Mouse (Mus musculus): ENCODE measurements around the gene Zfp592. TPM values are rescaled to one million over a fixed set of nuclear protein-coding genes. Genes with fewer than 3 reads are reported as not detected.
"Not testable (repeated sequence)": the region's sequence is repeated elsewhere in the genome, so short reads cannot be mapped to it uniquely, and the experiment has no call there.

Zfp592 gene
- total RNA-seq (2017) = 28.1 and 28.8 TPM in 2 replicates

- peak; percentile 30 for ATAC-seq (replicated peaks; ENCODE audit: low read depth, poor library complexity, severe bottlenecking)
Measured at GRCm38 (mm10) chr7:80992980-80993833, at the start of gene Zfp592. Gene Zfp592, plus strand, starts transcription at chr7:80993681.

GRCm38 (mm10) chr7:80947445-80948350 is 45.8 kb upstream of the Zfp592 start, which contains the start of gene Sec11a:
Gene Sec11a, minus strand, starts transcription at chr7:80947780.
- peak; percentile 99 for ATAC-seq (replicated peaks; ENCODE audit: low read depth, poor library complexity, severe bottlenecking)

DNA sequence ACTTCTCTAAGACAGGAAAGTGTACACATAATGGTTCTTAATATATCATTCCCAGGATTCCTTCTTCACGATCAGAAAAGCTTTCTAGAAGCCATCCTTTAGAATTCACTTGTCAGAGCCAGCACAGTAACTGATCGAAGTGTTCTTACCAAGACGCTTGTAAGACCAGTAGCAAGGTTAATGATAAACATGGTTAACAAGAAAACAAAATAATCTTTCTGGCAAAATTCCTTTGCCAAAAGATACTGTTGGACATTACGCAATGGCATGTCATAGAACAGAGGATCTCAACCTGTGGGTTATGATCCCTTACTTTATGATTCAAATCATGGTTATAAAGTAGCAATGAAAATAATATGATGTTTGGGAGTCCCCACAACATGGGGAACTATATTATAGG is 42.0 kb upstream of the Zfp592 start:
- no peak for ATAC-seq (replicated peaks; ENCODE audit: low read depth, poor library complexity, severe bottlenecking)

DNA sequence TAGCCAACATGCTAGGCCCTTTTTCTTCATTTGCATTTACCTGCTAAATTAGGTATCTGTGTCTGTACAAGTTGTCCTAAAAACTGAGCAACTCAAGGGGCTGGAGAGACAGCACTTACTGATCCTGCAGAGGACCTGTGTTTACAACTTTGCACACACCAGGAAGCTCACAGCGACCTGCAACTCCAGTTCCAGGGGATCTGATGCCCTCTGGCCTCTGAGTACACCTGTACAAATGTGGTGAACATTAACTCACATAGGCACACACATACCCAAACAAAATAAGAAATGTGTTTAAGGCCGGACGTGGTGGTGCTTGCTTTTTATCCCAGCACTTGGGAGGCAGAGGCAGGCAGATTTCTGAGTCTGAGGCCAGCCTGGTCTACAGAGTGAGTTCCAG is 41.3 kb upstream of the Zfp592 start:
- ATAC-seq (replicated peaks; ENCODE audit: low read depth, poor library complexity, severe bottlenecking) = no peak

GRCm38 (mm10) chr7:80954251-80954650 is 39.2 kb upstream of the Zfp592 start:
- ATAC-seq (replicated peaks; ENCODE audit: low read depth, poor library complexity, severe bottlenecking) = no peak

DNA sequence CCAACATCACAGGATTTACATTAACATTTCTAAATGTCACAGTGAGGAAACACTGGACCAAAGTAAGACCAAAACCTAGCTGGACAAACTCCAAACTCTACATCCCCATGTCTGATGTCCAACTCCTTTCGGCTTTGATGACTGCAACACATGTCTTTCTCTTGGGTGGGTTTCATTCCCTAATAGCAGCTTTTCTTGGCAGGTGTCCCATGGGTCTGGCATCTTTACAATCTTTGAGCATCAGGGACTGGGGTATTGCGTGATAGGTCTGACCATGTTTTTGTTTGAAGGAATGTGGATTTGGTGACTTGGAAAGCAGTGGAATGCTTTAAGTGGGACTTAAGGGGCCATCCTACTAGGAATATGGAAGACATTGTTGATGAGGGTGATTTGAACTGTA is 36.6 kb upstream of the Zfp592 start:
- no peak for ATAC-seq (replicated peaks; ENCODE audit: low read depth, poor library complexity, severe bottlenecking)

GRCm38 (mm10) chr7:80959003-80959402 is 34.5 kb upstream of the Zfp592 start:
- no peak for ATAC-seq (replicated peaks; ENCODE audit: low read depth, poor library complexity, severe bottlenecking)

GRCm38 (mm10) chr7:80962799-80963198 is 30.7 kb upstream of the Zfp592 start:
- ATAC-seq (replicated peaks; ENCODE audit: low read depth, poor library complexity, severe bottlenecking) = no peak

DNA sequence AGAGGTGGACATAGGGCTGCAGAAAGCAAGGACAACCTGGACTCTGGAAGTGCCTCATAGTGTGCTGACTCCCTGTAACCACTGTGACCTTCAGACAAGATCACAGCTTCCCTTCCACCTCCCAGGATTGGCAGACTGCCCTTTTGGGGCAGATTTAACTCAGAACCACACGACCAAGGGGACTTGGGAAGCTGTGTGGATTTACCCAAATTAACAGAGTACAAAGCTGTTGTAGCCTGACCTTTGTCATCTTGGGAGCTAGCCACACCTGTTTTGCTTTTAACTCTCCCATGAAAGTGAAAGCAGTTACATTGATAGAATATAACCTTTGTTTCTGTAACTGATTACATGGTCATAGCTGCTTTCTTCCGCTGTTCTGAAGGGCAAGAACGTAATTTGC is 22.6 kb upstream of the Zfp592 start:
- ATAC-seq (replicated peaks; ENCODE audit: low read depth, poor library complexity, severe bottlenecking) = no peak

- ATAC-seq (replicated peaks; ENCODE audit: low read depth, poor library complexity, severe bottlenecking) = no peak
Measured at GRCm38 (mm10) chr7:80971419-80971818, 22.1 kb upstream of the Zfp592 start.

- ATAC-seq (replicated peaks; ENCODE audit: low read depth, poor library complexity, severe bottlenecking) = no peak
Measured at GRCm38 (mm10) chr7:80972082-80972481, 21.4 kb upstream of the Zfp592 start.

GRCm38 (mm10) chr7:80972920-80973637 is 20.4 kb upstream of the Zfp592 start:
- ATAC-seq (replicated peaks; ENCODE audit: low read depth, poor library complexity, severe bottlenecking) = not testable (repeated sequence)

- not testable (repeated sequence) for ATAC-seq (replicated peaks; ENCODE audit: low read depth, poor library complexity, severe bottlenecking)
Measured at GRCm38 (mm10) chr7:80973638-80974015, 19.9 kb upstream of the Zfp592 start.

DNA sequence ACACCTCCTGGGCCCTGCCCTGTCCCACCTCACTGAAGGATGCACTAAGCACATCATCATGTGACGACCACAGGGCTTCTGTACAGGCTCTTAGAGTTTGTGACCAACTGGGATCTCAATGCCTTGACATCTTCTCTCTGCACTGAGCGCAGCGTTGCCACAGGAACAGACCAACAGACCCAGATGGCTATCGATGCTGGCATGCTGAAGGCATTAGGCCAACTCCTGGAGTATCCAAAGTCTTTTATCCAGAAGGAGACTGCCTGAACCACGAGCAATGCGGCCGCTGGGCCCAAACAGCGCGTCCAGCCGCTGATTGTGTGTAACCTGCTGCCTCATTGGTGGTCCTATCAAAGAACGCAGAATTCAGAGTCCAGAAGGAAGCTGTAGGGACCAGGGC is 12.9 kb upstream of the Zfp592 start:
- ATAC-seq (replicated peaks; ENCODE audit: low read depth, poor library complexity, severe bottlenecking) = no peak

DNA sequence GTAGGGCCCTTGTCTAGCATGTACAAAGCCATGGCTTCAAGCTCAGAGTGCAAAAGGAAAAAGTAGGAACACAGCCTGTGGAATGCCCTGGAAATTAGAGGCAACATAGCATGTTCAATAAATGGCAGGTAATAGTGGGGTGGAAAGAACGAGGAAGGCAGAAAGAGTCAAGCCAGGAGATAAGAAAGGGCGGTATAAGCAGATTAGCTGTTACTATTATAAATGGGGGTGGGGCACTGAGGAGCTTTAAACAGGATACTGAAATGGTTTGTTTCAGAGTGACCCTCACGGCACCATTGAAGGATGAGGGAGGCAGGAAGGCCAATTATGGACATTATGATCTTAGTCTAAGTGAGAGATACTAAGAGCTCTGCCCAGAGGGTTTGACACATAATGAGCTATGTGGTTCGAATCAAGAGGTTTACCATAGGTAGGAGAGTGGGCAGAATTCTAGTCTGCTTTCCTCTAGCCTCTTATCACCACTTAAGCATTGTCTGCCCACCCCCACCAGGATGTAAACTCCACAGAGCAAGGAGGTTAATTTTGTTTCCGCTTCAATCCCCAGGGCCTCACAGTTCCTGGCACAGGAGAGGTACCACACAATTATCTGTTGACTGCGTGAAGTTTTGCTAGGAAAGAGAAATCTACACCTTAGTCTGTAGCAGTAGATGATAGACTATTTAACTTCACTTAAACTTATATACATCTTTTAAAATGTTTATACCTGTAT is 6.9 kb upstream of the Zfp592 start:
- peak; percentile 55; the same call in 1 of the 2 replicates for ATAC-seq (replicated peaks; ENCODE audit: low read depth, poor library complexity, severe bottlenecking)

DNA sequence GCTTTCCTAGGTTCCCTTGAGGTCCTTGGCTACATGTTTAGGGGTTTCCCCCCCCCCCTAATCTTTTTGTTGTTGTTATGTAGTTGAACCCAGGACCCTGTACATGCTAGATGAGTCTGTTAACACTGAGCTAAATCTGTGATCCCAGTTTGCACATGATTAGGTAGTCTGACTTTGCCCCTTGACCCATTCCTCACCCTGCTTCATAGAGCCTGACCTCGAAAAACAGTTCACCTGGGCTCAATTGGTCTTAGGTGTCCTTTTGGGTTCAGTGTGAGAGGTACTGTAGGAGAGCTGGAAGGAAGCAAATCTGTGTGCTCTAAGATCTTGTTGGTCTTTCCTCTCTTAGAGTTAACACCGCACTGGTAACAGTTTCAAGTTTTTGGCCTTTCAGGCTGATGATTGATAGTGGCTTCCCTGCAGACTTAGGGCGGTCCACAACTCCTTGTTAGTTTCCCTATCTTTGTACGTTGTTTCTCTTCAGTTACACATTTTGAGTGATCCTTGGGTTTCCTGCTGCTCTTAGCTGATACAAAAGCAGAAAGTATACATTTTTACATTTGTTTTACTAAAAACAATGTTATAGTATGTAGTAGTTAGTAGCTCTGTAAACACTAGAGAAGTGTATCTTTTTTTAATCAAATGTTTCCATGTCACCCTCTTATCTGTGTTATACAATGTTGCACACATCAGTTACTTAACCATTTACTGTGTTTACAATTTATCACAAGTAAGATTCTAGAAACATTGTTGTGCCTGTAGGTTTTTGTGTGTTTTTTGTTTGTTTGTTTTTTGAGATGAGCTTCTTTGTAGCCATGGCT is 5.5 kb upstream of the Zfp592 start:
- peak; percentile 46 for ATAC-seq (replicated peaks; ENCODE audit: low read depth, poor library complexity, severe bottlenecking)

GRCm38 (mm10) chr7:80990276-80990675 is 3.2 kb upstream of the Zfp592 start:
- no peak for ATAC-seq (replicated peaks; ENCODE audit: low read depth, poor library complexity, severe bottlenecking)

- ATAC-seq (replicated peaks; ENCODE audit: low read depth, poor library complexity, severe bottlenecking) = no peak
Measured at GRCm38 (mm10) chr7:80991589-80991988, 1.9 kb upstream of the Zfp592 start.

DNA sequence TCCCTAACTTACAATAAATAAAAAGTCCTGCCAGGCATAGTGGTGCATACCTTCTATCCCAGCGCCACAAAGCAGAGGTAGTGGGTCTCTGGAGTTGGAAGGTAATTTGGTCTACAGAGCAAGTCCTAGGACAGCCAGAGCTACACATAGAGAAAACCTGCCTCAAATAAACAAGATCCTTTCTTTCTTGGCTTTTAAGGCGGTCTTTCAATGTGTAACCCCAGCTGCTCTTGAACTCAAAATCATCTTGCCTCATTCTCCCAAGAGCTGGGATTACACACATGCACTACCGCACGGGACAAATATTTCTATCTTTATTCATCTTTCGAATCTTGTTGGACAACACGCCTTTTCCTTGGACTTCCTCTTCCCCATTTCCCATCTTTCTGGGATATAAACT is 1.4 kb upstream of the Zfp592 start:
- no peak for ATAC-seq (replicated peaks; ENCODE audit: low read depth, poor library complexity, severe bottlenecking)

Measured in common myeloid progenitor, adult 5-6 weeks (primary cell).